Mouse (Mus musculus): ENCODE data around the gene Pex6. TPM values are rescaled to one million over a fixed set of nuclear protein-coding genes. Genes with fewer than 3 reads are reported as not detected.
A peak's percentile ranks its signal among the peaks of the same experiment; 100 is the strongest.

The Pex6 gene
- polyA plus RNA-seq, 1 experiment = 29.6 TPM

- TF ChIP-seq SRF (IDR thresholded peaks at IDR 0.05; ENCODE audit: control insufficient read depth, insufficient read length, low read depth) (no peak), POLR2AphosphoS2 (IDR thresholded peaks at IDR 0.05; ENCODE audit: insufficient read length, low read depth) (peak; percentile 25)
- H3K4me2 ChIP-seq (ENCODE audit: low read depth) = no peak overlapping the region
- no peaks in the 10 kb centered on the region for H3K79me2 ChIP-seq (ENCODE audit: control insufficient read depth, insufficient read depth)
- H3K4me3 ChIP-seq = no peak overlapping the region
- H3ac ChIP-seq (ENCODE audit: control insufficient read depth, insufficient read length) = no peak overlapping the region
- H3K36me3 ChIP-seq (ENCODE audit: control insufficient read depth, insufficient read depth) = no peaks in the 10 kb centered on the region
- no peaks in the 10 kb centered on the region for H3K27me3 ChIP-seq (ENCODE audit: control insufficient read depth, insufficient read depth, insufficient read length)
These were observed 14.7 kb downstream of the Pex6 start for GRCm38 (mm10) chr17:46725731-46726645.

DNA sequence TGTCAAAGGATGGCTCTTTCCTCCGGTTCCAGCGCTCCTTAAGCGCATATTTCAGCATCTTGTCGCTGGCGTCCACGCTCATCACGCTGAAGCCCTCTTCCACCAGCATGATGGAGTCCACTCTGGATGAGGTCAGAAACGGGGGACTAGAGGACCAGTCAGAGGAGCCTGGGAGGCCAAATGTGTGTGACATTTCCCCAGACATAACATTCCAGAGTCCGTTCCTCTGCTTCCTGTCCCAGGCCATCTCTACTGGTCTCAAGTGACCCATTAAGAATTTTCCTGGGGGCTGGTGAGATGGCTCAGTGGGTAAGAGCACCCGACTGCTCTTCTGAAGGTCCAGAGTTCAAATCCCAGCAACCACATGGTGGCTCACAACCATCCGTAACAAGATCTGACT, 16.0 kb downstream of the Pex6 start:
- H3K4me3 ChIP-seq = no peak overlapping the region
- H3K27me3 ChIP-seq (ENCODE audit: control insufficient read depth, insufficient read depth, insufficient read length) = no peaks in the 10 kb centered on the region
- H3ac ChIP-seq (ENCODE audit: control insufficient read depth, insufficient read length) = no peak overlapping the region
- H3K36me3 ChIP-seq (ENCODE audit: control insufficient read depth, insufficient read depth) = no peaks in the 10 kb centered on the region
- no peaks in the 10 kb centered on the region for H3K79me2 ChIP-seq (ENCODE audit: control insufficient read depth, insufficient read depth)
- TF ChIP-seq MYOG (IDR thresholded peaks at IDR 0.05; ENCODE audit: control insufficient read depth in 1 of 3, insufficient read depth in 1 of 3, insufficient read length in 2 of 3, low read depth in 2 of 3) = no peak
- no peak for TF ChIP-seq E2F4 (IDR thresholded peaks at IDR 0.05; ENCODE audit: insufficient read depth)
- TF ChIP-seq MYOD1 (IDR thresholded peaks at IDR 0.05; ENCODE audit: control insufficient read depth in 1 of 3, insufficient read length in 2 of 3, low read depth in 2 of 3) = no peak
- TF ChIP-seq CEBPB (IDR thresholded peaks at IDR 0.05; ENCODE audit: insufficient read depth, poor library complexity, severe bottlenecking) = no peak
- no peak for TF ChIP-seq TCF12 (IDR thresholded peaks at IDR 0.05; ENCODE audit: insufficient read depth, poor library complexity, severe bottlenecking)
- no peak for TF ChIP-seq POLR2A (IDR thresholded peaks at IDR 0.05; ENCODE audit: insufficient read length, low read depth)
- TF ChIP-seq POLR2AphosphoS2 (IDR thresholded peaks at IDR 0.05; ENCODE audit: insufficient read length, low read depth) = no peak
- no peak for TF ChIP-seq REST (IDR thresholded peaks at IDR 0.05; ENCODE audit: insufficient read depth, insufficient read length)
- no peak for TF ChIP-seq USF1 (IDR thresholded peaks at IDR 0.05; ENCODE audit: low read depth)
- no peak overlapping the region for H3K4me2 ChIP-seq (ENCODE audit: low read depth)

- no peaks in the 10 kb centered on the region for H3K27me3 ChIP-seq (ENCODE audit: control insufficient read depth, insufficient read depth, insufficient read length)
- TF ChIP-seq TCF3 (IDR thresholded peaks at IDR 0.05; ENCODE audit: insufficient read length, low read depth) (no peak), MYOG (IDR thresholded peaks at IDR 0.05; ENCODE audit: control insufficient read depth in 1 of 3, insufficient read depth in 1 of 3, insufficient read length in 2 of 3, low read depth in 2 of 3) (no peak), POLR2AphosphoS2 (IDR thresholded peaks at IDR 0.05; ENCODE audit: insufficient read length, low read depth) (no peak), CEBPB (IDR thresholded peaks at IDR 0.05; ENCODE audit: insufficient read depth, poor library complexity, severe bottlenecking) (no peak), MYOD1 (IDR thresholded peaks at IDR 0.05; ENCODE audit: control insufficient read depth in 1 of 3, insufficient read length in 2 of 3, low read depth in 2 of 3) (no peak), REST (IDR thresholded peaks at IDR 0.05; ENCODE audit: insufficient read depth, insufficient read length) (no peak)
These were observed 16.8 kb downstream of the Pex6 start for GRCm38 (mm10) chr17:46728021-46728420.

DNA sequence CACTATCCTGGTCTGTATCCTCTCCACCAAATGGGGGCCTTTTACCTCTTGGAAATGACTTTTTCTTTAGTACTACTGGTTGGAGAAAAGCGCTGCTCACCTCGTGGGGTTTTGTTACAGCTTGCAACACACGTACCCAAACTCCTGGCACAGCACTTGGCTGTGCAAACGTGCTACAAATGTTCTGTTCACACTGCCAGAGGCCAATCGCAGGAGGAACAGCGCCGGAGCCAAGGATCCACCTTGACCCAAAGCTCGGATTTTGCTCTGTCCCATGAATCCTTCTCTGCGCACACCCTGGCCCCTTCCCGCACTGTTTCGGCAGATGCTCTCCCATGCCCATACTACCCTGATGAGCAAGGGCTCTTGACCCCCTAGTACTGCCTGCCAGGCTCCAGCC, 17.2 kb downstream of the Pex6 start:
- Histone ChIP-seq H3K4me2 (ENCODE audit: low read depth) (no peak overlapping the region), H3K27me3 (ENCODE audit: control insufficient read depth, insufficient read depth, insufficient read length) (no peaks in the 10 kb centered on the region), H3K4me3 (no peak overlapping the region), H3K36me3 (ENCODE audit: control insufficient read depth, insufficient read depth) (no peaks in the 10 kb centered on the region), H3ac (ENCODE audit: control insufficient read depth, insufficient read length) (no peak overlapping the region), H3K79me2 (ENCODE audit: control insufficient read depth, insufficient read depth) (no peaks in the 10 kb centered on the region)
- TF ChIP-seq TCF12 (IDR thresholded peaks at IDR 0.05; ENCODE audit: insufficient read depth, poor library complexity, severe bottlenecking) = no peak
- no peak for TF ChIP-seq CEBPB (IDR thresholded peaks at IDR 0.05; ENCODE audit: insufficient read depth, poor library complexity, severe bottlenecking)
- TF ChIP-seq MYOG (IDR thresholded peaks at IDR 0.05; ENCODE audit: control insufficient read depth in 1 of 3, insufficient read depth in 1 of 3, insufficient read length in 2 of 3, low read depth in 2 of 3) = no peak
- TF ChIP-seq REST (IDR thresholded peaks at IDR 0.05; ENCODE audit: insufficient read depth, insufficient read length) = no peak
- TF ChIP-seq MAX (IDR thresholded peaks at IDR 0.05; ENCODE audit: low read depth) = no peak
- no peak for TF ChIP-seq USF1 (IDR thresholded peaks at IDR 0.05; ENCODE audit: low read depth)
- TF ChIP-seq E2F4 (IDR thresholded peaks at IDR 0.05; ENCODE audit: insufficient read depth) = no peak
- TF ChIP-seq POLR2AphosphoS2 (IDR thresholded peaks at IDR 0.05; ENCODE audit: insufficient read length, low read depth) = no peak
- TF ChIP-seq MYOD1 (IDR thresholded peaks at IDR 0.05; ENCODE audit: control insufficient read depth in 1 of 3, insufficient read length in 2 of 3, low read depth in 2 of 3) = no peak
- TF ChIP-seq SRF (IDR thresholded peaks at IDR 0.05; ENCODE audit: control insufficient read depth, insufficient read length, low read depth) = no peak
- no peak for TF ChIP-seq TCF3 (IDR thresholded peaks at IDR 0.05; ENCODE audit: insufficient read length, low read depth)
- no peak for TF ChIP-seq POLR2A (IDR thresholded peaks at IDR 0.05; ENCODE audit: insufficient read length, low read depth)

More at GRCm38 (mm10) chr17:46728021-46728420, 16.8 kb downstream of the Pex6 start:
- H3K36me3 ChIP-seq (ENCODE audit: control insufficient read depth, insufficient read depth) = no peaks in the 10 kb centered on the region
- H3K79me2 ChIP-seq (ENCODE audit: control insufficient read depth, insufficient read depth) = no peaks in the 10 kb centered on the region
- no peak overlapping the region for H3K4me2 ChIP-seq (ENCODE audit: low read depth)
- H3K4me3 ChIP-seq = no peak overlapping the region
- H3ac ChIP-seq (ENCODE audit: control insufficient read depth, insufficient read length) = no peak overlapping the region

- H3K4me3 ChIP-seq = no peak within 1 kb of the TSS
These were observed 17.6 kb downstream of the Pex6 start, which contains the start of gene Gnmt for GRCm38 (mm10) chr17:46728904-46729318. Gene Gnmt (minus strand): TSS chr17:46729168.

More at GRCm38 (mm10) chr17:46728904-46729318, 17.6 kb downstream of the Pex6 start, which contains the start of gene Gnmt:
- Histone ChIP-seq H3K4me2 (ENCODE audit: low read depth) (no peak within 1 kb of the TSS), H3K36me3 (ENCODE audit: control insufficient read depth, insufficient read depth) (no peaks in the 10 kb centered on the region), H3K27me3 (ENCODE audit: control insufficient read depth, insufficient read depth, insufficient read length) (no peaks in the 10 kb centered on the region), H3K79me2 (ENCODE audit: control insufficient read depth, insufficient read depth) (no peaks in the 10 kb centered on the region), H3ac (ENCODE audit: control insufficient read depth, insufficient read length) (no peak within 1 kb of the TSS)
- TF ChIP-seq POLR2AphosphoS2 (IDR thresholded peaks at IDR 0.05; ENCODE audit: insufficient read length, low read depth) = no peak
- TF ChIP-seq SRF (IDR thresholded peaks at IDR 0.05; ENCODE audit: control insufficient read depth, insufficient read length, low read depth) = no peak
- no peak for TF ChIP-seq TCF12 (IDR thresholded peaks at IDR 0.05; ENCODE audit: insufficient read depth, poor library complexity, severe bottlenecking)
- no peak for TF ChIP-seq CEBPB (IDR thresholded peaks at IDR 0.05; ENCODE audit: insufficient read depth, poor library complexity, severe bottlenecking)
- no peak for TF ChIP-seq REST (IDR thresholded peaks at IDR 0.05; ENCODE audit: insufficient read depth, insufficient read length)
- TF ChIP-seq POLR2A (IDR thresholded peaks at IDR 0.05; ENCODE audit: insufficient read length, low read depth) = no peak
- TF ChIP-seq MAX (IDR thresholded peaks at IDR 0.05; ENCODE audit: low read depth) = no peak
- TF ChIP-seq E2F4 (IDR thresholded peaks at IDR 0.05; ENCODE audit: insufficient read depth) = no peak
- TF ChIP-seq TCF3 (IDR thresholded peaks at IDR 0.05; ENCODE audit: insufficient read length, low read depth) = no peak
- no peak for TF ChIP-seq MYOG (IDR thresholded peaks at IDR 0.05; ENCODE audit: control insufficient read depth in 1 of 3, insufficient read depth in 1 of 3, insufficient read length in 2 of 3, low read depth in 2 of 3)
- no peak for TF ChIP-seq MYOD1 (IDR thresholded peaks at IDR 0.05; ENCODE audit: control insufficient read depth in 1 of 3, insufficient read length in 2 of 3, low read depth in 2 of 3)

Data from myocyte (in vitro differentiated cells).